Mouse (Mus musculus) ovary, postnatal 14 days (tissue): ENCODE measurements around the gene Unc13a.

Experiments used
- DNase-seq: peaks from one replicate; pipeline ENCODE4 v3.0.0; 2022; ENCODE audit warnings: low spot score

Unc13a gene

DNA sequence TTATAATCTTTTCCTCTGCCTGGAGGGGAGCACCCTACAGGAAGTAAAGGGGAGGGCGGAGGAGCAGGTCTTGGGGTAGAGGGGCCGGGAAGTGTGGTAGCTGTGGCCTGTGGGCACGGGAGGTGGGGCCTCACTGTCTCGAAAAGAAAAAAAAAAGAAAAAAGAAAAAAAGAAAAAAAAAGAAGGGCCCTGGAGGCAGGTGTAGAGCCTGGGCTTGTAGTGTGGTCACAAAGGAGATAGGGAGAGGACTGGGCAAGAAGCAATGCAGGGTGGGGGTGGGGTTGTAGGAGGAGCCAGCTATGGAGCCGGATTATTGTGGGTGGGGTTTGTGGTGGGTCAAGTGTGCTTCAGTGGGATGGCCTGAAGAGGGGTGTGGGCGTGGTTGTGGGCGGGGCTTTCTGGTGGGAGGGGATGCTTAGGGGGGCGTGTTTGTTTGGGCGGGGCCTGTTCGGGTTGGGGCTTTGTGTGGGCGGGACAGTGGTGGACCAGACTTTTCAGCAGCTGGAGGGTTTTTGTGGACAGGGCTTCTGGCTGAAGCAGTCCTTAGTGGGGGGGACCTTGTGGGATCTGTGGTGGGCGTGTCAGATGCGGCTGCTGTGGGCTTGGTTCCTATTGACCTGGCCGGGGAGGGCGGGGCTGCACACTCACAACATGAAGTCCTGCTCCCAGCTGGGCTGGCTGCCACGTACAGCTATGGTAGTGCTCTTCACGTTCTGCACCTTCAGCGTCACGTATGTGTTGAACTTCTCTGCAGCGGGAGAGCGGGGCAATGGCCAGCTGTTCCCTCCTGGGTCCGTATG is 6.0 kb downstream of the Unc13a start:
- peak; percentile 57 for DNase-seq

- peak; percentile 83 for DNase-seq
These were observed 11.0 kb downstream of the Unc13a start for GRCm38 (mm10) chr8:71660325-71661120.

- DNase-seq = no peak
These were observed 11.8 kb downstream of the Unc13a start for GRCm38 (mm10) chr8:71659751-71660150.

DNA sequence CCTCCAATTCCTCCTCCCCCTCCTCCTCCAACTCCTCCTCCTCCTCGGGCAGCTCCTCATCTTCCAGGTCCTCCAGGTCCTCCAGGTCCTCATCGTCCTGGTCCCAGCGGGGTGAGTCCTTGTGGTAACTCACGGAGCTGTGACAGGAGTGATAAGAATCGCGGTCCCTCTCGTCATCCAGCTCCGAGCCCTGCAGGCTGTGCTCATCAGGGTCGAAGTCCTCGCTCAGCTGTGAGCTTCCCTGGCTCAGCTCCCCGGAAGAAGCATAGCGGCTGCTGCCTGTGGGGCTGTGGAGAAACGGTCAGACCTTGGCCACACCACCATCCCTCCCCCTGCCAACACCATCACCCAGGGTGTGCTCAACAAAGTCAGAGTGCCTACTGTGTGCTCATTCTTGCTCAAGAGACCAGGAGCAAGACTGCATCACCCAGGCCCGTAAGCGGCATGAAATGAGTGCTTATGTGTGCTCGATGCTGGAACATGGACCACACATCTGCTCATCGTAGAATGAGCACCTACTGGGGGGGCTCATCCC is 13.0 kb downstream of the Unc13a start:
- no peak for DNase-seq

DNA sequence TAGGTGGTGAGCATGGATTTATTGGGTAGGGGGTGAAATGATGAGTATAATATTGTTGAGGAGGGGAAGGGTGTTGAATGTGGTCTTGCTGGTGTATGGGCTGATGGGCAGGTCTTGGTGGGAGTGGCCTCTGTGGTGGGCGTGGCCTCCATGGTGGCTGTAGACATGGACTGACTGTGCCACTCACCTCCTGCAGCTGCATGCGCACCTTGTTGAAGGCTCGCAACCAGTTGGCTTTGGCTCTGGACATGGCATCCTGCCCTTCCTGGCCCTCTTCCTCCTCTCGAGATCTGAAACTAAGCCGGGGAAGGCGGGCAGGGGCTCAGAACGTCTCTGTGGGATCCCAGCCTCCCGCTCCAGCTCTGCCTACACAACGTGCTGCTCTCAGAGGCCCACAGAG is 13.7 kb downstream of the Unc13a start:
- no peak for DNase-seq

DNA sequence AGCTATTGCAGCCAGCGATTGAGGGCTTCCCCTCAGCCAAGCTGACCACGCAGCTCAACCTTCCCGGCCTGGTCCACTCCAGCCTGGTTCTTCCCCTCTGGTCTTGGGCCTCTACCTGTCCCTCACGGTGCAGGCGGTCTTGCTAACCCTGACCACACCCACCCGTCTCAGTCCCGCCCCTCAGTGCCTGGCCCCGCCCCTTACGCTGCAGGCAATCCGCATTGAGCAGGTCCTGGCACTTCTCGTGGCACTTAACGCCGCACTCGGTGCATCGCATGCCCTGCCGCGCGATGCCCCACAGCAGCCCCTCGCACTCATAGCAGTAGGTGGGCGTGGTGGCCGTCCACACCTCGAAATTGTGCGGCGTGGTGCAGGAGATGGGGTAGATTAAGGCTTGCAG is 17.0 kb downstream of the Unc13a start:
- DNase-seq = no peak

GRCm38 (mm10) chr8:71645510-71645909 is 26.0 kb downstream of the Unc13a start:
- no peak for DNase-seq

DNA sequence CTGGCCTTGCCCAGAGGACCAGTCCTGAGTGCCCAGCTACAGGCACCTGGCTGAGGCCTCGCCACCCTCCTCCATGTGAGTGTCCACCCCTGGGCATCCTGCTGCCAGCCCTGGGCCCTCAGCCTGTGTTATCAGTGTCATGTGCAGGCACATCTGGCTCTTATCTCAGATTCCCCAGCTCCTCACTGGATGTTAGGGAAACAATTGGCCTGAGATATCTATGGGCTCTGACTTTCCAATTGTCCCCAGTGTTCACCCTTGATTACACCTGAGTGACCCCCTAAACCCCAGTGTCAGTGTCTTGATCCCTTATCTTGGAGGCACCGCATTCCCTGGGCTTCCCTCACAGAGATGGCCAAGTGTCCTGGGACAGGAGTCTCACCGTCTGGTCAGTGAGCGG is 32.2 kb downstream of the Unc13a start:
- DNase-seq = no peak

- no peak for DNase-seq
These were observed 33.2 kb downstream of the Unc13a start for GRCm38 (mm10) chr8:71638321-71638720.

- no peak for DNase-seq
These were observed 34.1 kb downstream of the Unc13a start for GRCm38 (mm10) chr8:71637149-71638095.

- no peak for DNase-seq
These were observed 37.4 kb downstream of the Unc13a start for GRCm38 (mm10) chr8:71633981-71634667.

GRCm38 (mm10) chr8:71633164-71633563 is 38.4 kb downstream of the Unc13a start:
- no peak for DNase-seq

GRCm38 (mm10) chr8:71631897-71632296 is 39.7 kb downstream of the Unc13a start:
- DNase-seq = no peak

DNA sequence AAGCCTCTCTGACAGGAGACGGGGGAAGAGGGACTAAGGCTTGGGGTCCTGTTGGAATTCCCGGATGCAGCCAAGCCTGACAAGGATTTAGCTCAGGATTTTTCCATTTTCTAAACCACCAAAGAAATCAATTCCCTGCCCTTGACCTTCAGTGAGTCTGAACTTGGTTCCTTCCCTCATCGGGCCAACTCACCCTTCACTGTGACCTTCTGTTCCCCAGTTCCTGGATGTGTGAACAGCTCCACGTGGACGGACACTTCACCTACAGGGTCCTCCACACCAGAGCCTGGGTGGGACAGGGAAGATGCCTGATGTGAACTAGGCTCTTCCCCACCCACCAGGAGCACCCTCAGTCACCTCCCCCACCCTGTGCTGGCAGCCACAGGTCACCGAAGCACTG is 40.8 kb downstream of the Unc13a start:
- no peak for DNase-seq

DNA sequence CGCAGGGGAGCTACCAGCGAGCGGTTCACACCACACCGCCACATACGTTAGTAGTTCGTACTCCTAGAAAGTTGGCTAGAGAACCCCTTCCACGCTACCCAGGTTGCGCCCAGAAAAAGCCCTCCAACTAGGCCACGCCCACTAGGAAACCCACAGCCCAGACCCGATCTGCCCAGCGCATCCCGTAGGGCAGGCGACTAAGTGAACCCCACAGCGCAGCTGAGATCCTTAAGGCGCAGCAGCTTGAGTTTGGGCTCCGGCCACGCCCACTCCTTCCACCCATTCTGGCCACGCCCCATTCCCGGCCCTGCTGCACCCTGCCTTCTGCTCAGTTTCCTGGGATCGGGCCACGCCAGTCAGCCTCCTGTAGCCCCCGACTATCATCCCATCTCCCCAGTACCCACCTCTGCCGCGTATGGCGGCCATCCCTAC is 41.8 kb downstream of the Unc13a start:
- no peak for DNase-seq

- peak; percentile 92 for DNase-seq
These were observed 42.4 kb downstream of the Unc13a start for GRCm38 (mm10) chr8:71629096-71629697.

DNA sequence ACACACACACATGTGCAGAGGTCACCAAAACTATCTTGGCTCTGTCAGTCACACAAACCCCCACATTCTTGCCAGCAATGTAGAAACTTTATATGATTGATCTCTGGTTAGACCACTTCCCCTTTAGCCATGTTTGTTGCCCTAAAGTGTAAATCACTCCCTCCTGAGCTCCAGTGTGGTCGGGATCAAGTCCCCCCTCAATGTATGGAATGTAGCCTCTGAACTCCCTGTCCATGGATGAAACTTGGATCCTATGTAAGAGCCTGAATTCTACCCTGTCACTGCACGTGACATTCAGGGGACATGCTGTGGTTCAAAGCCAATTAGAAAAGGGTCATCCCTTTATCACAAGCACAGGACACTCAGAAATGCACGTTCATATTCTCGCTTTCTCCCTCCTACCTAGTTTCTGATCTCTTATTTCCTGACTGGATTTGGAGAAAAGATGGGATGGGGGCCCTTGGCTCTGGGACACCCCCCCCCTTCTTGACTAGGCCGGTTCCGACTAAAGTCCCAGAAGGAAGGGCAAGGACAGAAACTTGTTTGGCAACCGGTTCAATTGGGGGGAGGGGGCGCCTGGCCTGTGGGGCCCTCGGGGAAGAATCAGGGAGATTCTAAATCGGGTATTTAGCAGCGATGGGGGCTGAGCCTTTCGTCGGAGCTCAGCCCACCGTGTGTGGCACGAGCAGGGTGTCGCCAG is 43.0 kb downstream of the Unc13a start:
- DNase-seq = no peak

DNA sequence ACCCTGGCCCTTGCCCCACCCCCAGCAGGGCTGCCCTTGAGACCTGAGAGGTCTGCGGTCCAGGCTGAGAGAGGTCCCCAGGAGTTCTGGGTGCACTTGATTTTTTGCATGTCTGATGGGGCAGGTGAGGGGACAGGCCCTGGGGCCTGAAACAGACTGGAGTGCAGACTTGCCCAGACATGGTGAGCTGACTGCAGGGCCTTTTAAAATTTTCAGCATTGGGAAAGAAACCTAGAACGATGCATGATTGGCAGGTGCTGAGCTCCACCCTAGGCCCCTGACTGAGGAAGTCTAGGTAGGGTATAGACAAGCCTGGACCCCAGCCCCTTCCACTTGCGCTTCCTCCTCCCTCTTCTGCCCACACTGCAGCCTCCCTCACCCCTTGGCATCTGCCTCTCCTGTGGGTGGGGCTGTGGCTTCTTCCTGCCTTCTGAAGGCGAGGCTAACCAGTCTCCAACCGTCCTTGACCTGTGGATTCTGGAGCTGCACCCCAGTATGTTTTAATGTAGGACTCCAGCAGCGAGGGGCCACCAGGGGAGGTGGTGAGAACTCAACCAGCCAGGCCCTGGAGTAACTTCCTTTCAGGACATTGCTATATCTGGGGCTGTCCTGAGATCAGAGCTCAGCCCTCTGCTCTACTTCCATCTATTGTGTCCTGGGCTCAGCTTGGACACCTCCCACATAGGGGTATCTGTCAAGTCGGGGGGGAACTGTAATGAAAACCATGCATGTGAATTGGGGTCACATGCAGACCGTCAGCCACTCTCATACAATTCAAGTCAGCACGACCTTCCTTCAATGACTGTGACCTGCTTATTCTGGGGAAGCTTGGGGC is 44.1 kb downstream of the Unc13a start:
- no peak for DNase-seq

- no peak for DNase-seq
These were observed 44.8 kb downstream of the Unc13a start for GRCm38 (mm10) chr8:71626753-71627152.
